Mouse (Mus musculus): Measurements from ENCODE around the gene Pik3r3. TPM values are rescaled to one million over a fixed set of nuclear protein-coding genes. Genes with fewer than 3 reads are reported as not detected.

Pik3r3 gene
- total and polyA plus RNA-seq, 3 experiments = 9.3 to 11.6 (median 10.1) TPM

DNA sequence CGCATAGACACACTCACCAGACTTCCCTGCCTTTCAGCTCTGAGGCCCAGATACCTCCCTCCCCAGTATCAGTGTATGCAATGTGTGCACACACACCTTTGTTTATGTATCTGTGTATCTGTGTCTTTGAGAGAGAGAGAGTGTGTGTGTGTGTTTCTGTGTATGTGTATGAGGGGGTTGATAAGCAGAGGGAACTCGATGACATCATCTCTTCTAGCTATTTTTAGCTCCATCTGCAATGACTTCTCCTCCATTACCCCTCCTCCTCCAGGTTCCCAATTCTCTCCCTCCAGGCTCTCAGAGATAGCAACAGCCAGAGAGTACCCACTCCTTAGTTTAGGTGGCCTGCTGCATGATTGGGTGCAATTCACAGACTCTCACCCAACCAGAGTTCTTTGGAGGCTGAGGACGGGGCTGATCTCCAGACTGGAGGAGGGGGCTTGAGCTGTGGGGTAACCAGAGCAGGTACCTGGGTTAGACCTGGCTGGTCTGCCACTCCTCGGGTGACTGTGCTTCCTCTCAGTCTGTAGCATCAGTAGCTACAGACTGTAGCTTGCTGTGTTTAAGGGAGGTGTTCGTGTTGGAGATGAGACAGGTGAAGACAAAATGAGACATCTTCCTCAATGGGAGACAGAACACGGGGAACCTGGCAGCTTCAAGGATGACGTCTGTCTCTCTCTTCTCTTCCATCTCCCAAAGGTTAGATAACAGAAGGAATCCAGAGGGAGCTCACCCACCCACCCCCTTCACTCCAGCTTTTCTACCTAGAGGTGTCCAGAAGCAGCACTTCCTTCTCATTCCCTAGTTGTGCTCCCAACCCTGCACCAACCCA is 45.5 kb upstream of the Pik3r3 start:
- intact Hi-C loops (cut with DNase I) = loop anchor here (2.0 kb wide), 1 partner anchor 17 kb away; no protein-coding TSS in a partner anchor
- Histone ChIP-seq H3K4me1 (ENCODE audit: control insufficient read depth, insufficient read depth, low read length) (peaks cover 18% of the 10 kb centered on the region), H3K36me3 (ENCODE audit: control insufficient read depth, insufficient read depth, low read length) (no peaks in the 10 kb centered on the region), H3K27ac (peak overlapping the region; percentile 93), H3K4me3 (peak overlapping the region; percentile 24), H3K27me3 (ENCODE audit: control insufficient read depth, insufficient read depth, low read length) (no peaks in the 10 kb centered on the region), H3K9ac (ENCODE audit: low read depth, low read length) (peak overlapping the region; percentile 60), H3K79me2 (replicated peaks; ENCODE audit: control insufficient read depth, insufficient read depth, low read length) (no peaks in the 10 kb centered on the region)
- TF ChIP-seq POLR2A (IDR thresholded peaks at IDR 0.05; ENCODE audit: insufficient read depth, low read depth, low read length) (no peak), EP300 (IDR thresholded peaks at IDR 0.05; ENCODE audit: insufficient read depth, low read depth, low read length) (no peak), CTCF (IDR thresholded peaks at IDR 0.05) (no peak)
- DNase-seq = no peak
- WGBS = 34% methylated on average over 7 of the region's 7 CpGs

DNA sequence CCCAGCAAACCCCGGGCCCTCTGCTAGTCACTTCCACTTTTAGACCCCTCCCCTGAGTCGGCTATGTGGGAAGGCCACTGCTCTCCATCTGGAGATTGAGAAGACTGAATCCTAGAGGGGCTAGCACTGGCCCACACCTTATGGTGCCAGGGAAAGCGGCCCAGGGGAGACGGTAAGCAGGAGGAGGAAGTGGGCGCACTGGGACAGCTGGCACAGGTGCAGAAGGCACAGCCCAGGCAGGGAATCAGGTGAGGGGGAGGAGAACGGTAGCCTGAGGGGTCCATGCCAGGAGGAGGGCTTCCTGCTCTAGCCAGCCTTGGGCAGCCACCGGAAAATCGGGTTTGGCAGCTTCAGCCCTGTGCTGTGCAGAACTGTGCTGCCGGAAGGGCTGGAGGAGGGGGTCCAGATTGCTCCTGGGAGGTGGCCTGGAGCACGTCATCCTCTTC is 44.9 kb upstream of the Pik3r3 start:
- H3K36me3 ChIP-seq (ENCODE audit: control insufficient read depth, insufficient read depth, low read length) = no peaks in the 10 kb centered on the region
- 24% methylated on average over 10 of the region's 10 CpGs for WGBS
- intact Hi-C loops (cut with DNase I) = loop anchor here (2.0 kb wide), 1 partner anchor 16 kb away; no protein-coding TSS in a partner anchor
- H3K9ac ChIP-seq (ENCODE audit: low read depth, low read length) = peak overlapping the region; percentile 60
- H3K4me1 ChIP-seq (ENCODE audit: control insufficient read depth, insufficient read depth, low read length) = peaks cover 18% of the 10 kb centered on the region
- DNase-seq = peak; percentile 76 to 79
- H3K79me2 ChIP-seq (replicated peaks; ENCODE audit: control insufficient read depth, insufficient read depth, low read length) = no peaks in the 10 kb centered on the region
- H3K27ac ChIP-seq = peak overlapping the region; percentile 93
- H3K27me3 ChIP-seq (ENCODE audit: control insufficient read depth, insufficient read depth, low read length) = no peaks in the 10 kb centered on the region
- TF ChIP-seq CTCF (IDR thresholded peaks at IDR 0.05) (no peak), POLR2A (IDR thresholded peaks at IDR 0.05; ENCODE audit: insufficient read depth, low read depth, low read length) (no peak; the same call in 1 of the 2 replicates), EP300 (IDR thresholded peaks at IDR 0.05; ENCODE audit: insufficient read depth, low read depth, low read length) (no peak; the same call in 1 of the 2 replicates)
- H3K4me3 ChIP-seq = peak overlapping the region; percentile 24

GRCm38 (mm10) chr4:116177140-116177539 is 44.3 kb upstream of the Pik3r3 start:
- Histone ChIP-seq H3K4me1 (ENCODE audit: control insufficient read depth, insufficient read depth, low read length) (peaks cover 18% of the 10 kb centered on the region), H3K27me3 (ENCODE audit: control insufficient read depth, insufficient read depth, low read length) (no peaks in the 10 kb centered on the region), H3K4me3 (peak overlapping the region; percentile 24), H3K9ac (ENCODE audit: low read depth, low read length) (no peak overlapping the region), H3K36me3 (ENCODE audit: control insufficient read depth, insufficient read depth, low read length) (no peaks in the 10 kb centered on the region), H3K79me2 (replicated peaks; ENCODE audit: control insufficient read depth, insufficient read depth, low read length) (no peaks in the 10 kb centered on the region), H3K27ac (peak overlapping the region; percentile 93)
- intact Hi-C loops (cut with DNase I) = loop anchor here (1.0 to 2.0 kb wide), 2 partner anchors 16 to 44 kb away; partner anchors contain the start of gene Pik3r3
- 38% methylated on average over 5 of the region's 5 CpGs for WGBS
- TF ChIP-seq CTCF (IDR thresholded peaks at IDR 0.05) (no peak), POLR2A (IDR thresholded peaks at IDR 0.05; ENCODE audit: insufficient read depth, low read depth, low read length) (0 out of 2 replicates have a peak, but pooled peaks have one; percentile 49), EP300 (IDR thresholded peaks at IDR 0.05; ENCODE audit: insufficient read depth, low read depth, low read length) (peak; percentile 94)
- peak; percentile 88 to 90 for DNase-seq

DNA sequence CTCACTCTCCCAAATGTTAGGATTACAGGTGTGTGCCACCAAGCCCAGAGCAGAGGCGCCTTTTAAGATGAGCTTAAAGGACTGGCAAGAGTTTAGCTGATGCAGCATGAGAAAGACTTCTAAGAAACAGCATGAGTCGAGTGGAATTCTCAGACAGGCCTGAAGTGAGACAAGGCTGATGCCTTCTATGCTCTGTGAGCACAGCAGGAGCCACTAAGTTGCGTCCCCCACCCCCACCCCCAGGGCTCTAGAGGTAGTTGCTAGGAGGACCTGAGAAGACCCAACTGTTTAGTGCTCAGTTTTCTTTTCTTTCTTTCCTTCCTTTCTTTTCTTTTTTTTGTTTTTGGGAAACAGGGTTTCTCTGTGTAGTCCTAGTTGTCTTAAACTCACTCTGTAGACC is 39.3 kb upstream of the Pik3r3 start:
- no peak for TF ChIP-seq EP300 (IDR thresholded peaks at IDR 0.05; ENCODE audit: insufficient read depth, low read depth, low read length)
- TF ChIP-seq CTCF (IDR thresholded peaks at IDR 0.05) = no peak
- TF ChIP-seq POLR2A (IDR thresholded peaks at IDR 0.05; ENCODE audit: insufficient read depth, low read depth, low read length) = no peak
- WGBS = 78% methylated on average over 3 of the region's 3 CpGs
- no peaks in the 10 kb centered on the region for H3K27me3 ChIP-seq (ENCODE audit: control insufficient read depth, insufficient read depth, low read length)
- intact Hi-C loops (cut with DNase I) = no loop called here
- H3K36me3 ChIP-seq (ENCODE audit: control insufficient read depth, insufficient read depth, low read length) = no peaks in the 10 kb centered on the region
- peaks cover 9% of the 10 kb centered on the region for H3K4me1 ChIP-seq (ENCODE audit: control insufficient read depth, insufficient read depth, low read length)
- H3K9ac ChIP-seq (ENCODE audit: low read depth, low read length) = no peak overlapping the region
- no peak overlapping the region for H3K4me3 ChIP-seq
- H3K27ac ChIP-seq = peak overlapping the region; percentile 72
- H3K79me2 ChIP-seq (replicated peaks; ENCODE audit: control insufficient read depth, insufficient read depth, low read length) = no peaks in the 10 kb centered on the region
- no peak for DNase-seq

DNA sequence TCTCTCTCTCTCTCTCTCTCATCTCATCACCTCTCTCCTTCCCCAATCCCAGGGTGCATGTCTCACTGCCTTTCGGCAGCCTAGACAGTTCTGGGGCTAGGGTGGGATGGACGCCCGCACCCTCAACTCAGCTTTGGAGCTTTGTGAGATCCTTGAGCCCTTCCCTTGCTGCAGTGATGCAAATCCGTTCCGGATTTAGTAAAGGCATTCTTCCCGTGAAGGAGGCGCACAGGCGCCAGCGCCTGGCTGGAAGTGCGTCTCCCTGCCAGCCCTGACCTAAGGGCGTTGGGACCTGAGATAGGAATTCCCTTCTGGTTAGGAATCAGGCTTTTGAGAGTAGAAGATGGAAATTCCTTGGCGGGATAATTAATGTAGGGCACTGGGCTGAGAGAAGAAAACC is 38.7 kb upstream of the Pik3r3 start:
- 3% methylated on average over 12 of the region's 12 CpGs for WGBS
- TF ChIP-seq EP300 (IDR thresholded peaks at IDR 0.05; ENCODE audit: insufficient read depth, low read depth, low read length) (no peak), POLR2A (IDR thresholded peaks at IDR 0.05; ENCODE audit: insufficient read depth, low read depth, low read length) (peak; percentile 52)
- DNase-seq = peak; percentile 58 to 62
- Histone ChIP-seq H3K9ac (ENCODE audit: low read depth, low read length) (0 out of 2 replicates have a peak overlapping the region, but pooled peaks have one; percentile 2), H3K27me3 (ENCODE audit: control insufficient read depth, insufficient read depth, low read length) (no peaks in the 10 kb centered on the region), H3K79me2 (replicated peaks; ENCODE audit: control insufficient read depth, insufficient read depth, low read length) (no peaks in the 10 kb centered on the region), H3K36me3 (ENCODE audit: control insufficient read depth, insufficient read depth, low read length) (no peaks in the 10 kb centered on the region), H3K4me3 (peak overlapping the region; percentile 23; the same call in 1 of the 2 replicates), H3K27ac (peak overlapping the region; percentile 72), H3K4me1 (ENCODE audit: control insufficient read depth, insufficient read depth, low read length) (peaks cover 6% of the 10 kb centered on the region)
- intact Hi-C loops (cut with DNase I) = no loop called here

DNA sequence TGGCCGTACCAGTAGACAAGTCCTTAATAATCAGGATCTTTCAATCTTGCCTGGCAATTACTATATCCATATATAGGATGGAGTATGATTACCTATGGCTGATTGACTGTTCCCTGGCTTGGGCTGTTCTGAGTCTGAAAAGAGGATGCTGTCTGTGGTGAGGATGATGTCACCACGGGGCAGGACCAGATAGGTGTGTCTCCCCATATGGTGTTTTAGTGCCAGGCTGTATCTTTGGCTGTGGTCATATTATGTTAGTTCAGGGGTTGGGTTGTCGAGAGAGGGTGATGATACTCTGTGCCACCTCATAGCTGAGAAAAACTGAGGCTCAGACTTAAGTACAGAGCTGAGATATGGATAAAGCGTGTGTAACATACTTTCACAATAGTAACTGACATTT is 36.3 kb upstream of the Pik3r3 start:
- DNase-seq = no peak
- H3K27ac ChIP-seq = no peak overlapping the region
- no peaks in the 10 kb centered on the region for H3K79me2 ChIP-seq (replicated peaks; ENCODE audit: control insufficient read depth, insufficient read depth, low read length)
- intact Hi-C loops (cut with DNase I) = no loop called here
- H3K27me3 ChIP-seq (ENCODE audit: control insufficient read depth, insufficient read depth, low read length) = no peaks in the 10 kb centered on the region
- H3K4me3 ChIP-seq = no peak overlapping the region
- H3K36me3 ChIP-seq (ENCODE audit: control insufficient read depth, insufficient read depth, low read length) = no peaks in the 10 kb centered on the region
- TF ChIP-seq CTCF (IDR thresholded peaks at IDR 0.05) (no peak), EP300 (IDR thresholded peaks at IDR 0.05; ENCODE audit: insufficient read depth, low read depth, low read length) (no peak), POLR2A (IDR thresholded peaks at IDR 0.05; ENCODE audit: insufficient read depth, low read depth, low read length) (no peak)
- 78% methylated on average over 4 of the region's 4 CpGs for WGBS
- H3K9ac ChIP-seq (ENCODE audit: low read depth, low read length) = no peak overlapping the region
- peaks cover 4% of the 10 kb centered on the region for H3K4me1 ChIP-seq (ENCODE audit: control insufficient read depth, insufficient read depth, low read length)

Data from heart, adult 2 months (tissue).